Comparison of ENCODE assay signal across 19 mouse cellular contexts in genomic region chr13:24236736-24237135, GRCm38 (mm10). TPM values are rescaled to one million over a fixed set of nuclear protein-coding genes. Genes with fewer than 3 reads are reported as not detected.
A peak's percentile ranks its signal among the peaks of the same experiment; 100 is the strongest.
DNase-seq lines count a peak whose midpoint lies in the region; ATAC-seq and TF ChIP-seq lines count a peak whose summit lies in the region.
"Had no signal": no experiment of that assay in that cellular context is flagged by ENCODE, and none has a peak within 500 bp of the region (broad histone marks: within the 10 kb centered on the region; RNA-seq: fewer than 3 reads in every experiment).

No protein-coding gene starts in this region.

- no peaks in the 10 kb centered on the region for H3K27me3 ChIP-seq in intestine, postnatal 0 days (replicated peaks; ENCODE audit: control insufficient read depth, insufficient read depth, low read length)
- no peaks in the 10 kb centered on the region for H3K27me3 ChIP-seq in intestine, embryonic 16.5 days (replicated peaks; ENCODE audit: control insufficient read depth, insufficient read depth, low read length)
- H3K27me3 ChIP-seq: embryonic facial prominence, embryonic 15.5 days; neural tube, embryonic 13.5 days had no signal

- no peak overlapping the region for H3K27ac ChIP-seq in intestine, postnatal 0 days (ENCODE audit: low read depth, low read length)
- H3K27ac ChIP-seq in intestine, embryonic 16.5 days (ENCODE audit: low read length) = no peak overlapping the region
- H3K27ac ChIP-seq: embryonic facial prominence, embryonic 15.5 days; kidney, postnatal 0 days; macrophage; neural tube, embryonic 13.5 days had no signal

- TF ChIP-seq POLR2A in brain, embryonic 14.5 days (IDR thresholded peaks at IDR 0.05; ENCODE audit: borderline replicate concordance, extremely low read depth, insufficient read depth, insufficient read length, poor library complexity, severe bottlenecking) = no peak

- 30% methylated on average over 4 of the region's 4 CpGs for WGBS in intestine, postnatal 0 days
- WGBS in intestine, embryonic 16.5 days = 55% methylated on average over 4 of the region's 4 CpGs

- 0 out of 2 replicates have a peak, but pooled peaks cover 3% of the 10 kb centered on the region for H3K4me1 ChIP-seq in intestine, postnatal 0 days (replicated peaks; ENCODE audit: control insufficient read depth, insufficient read depth, low read length)
- peaks cover 13% of the 10 kb centered on the region; the same call in 1 of the 2 replicates for H3K4me1 ChIP-seq in intestine, embryonic 16.5 days (ENCODE audit: control insufficient read depth, insufficient read depth, low read length)

- H3K36me3 ChIP-seq in intestine, postnatal 0 days (ENCODE audit: control insufficient read depth, insufficient read depth) = no peaks in the 10 kb centered on the region
- no peaks in the 10 kb centered on the region for H3K36me3 ChIP-seq in intestine, embryonic 16.5 days (ENCODE audit: control insufficient read depth, insufficient read depth, low read length)
- H3K36me3 ChIP-seq: embryonic facial prominence, embryonic 15.5 days; neural tube, embryonic 13.5 days had no signal

- peak; percentile 34; the same call in 1 of the 2 replicates for ATAC-seq in intestine, postnatal 0 days
- ATAC-seq in intestine, embryonic 16.5 days = no peak
- ATAC-seq: hindbrain, embryonic 16.5 days had no signal

- no peak for TF ChIP-seq CTCF in intestine, postnatal 0 days (IDR thresholded peaks at IDR 0.05; ENCODE audit: low read depth)
- no peak for TF ChIP-seq CTCF in brain, embryonic 14.5 days (IDR thresholded peaks at IDR 0.05; ENCODE audit: borderline replicate concordance, extremely low read depth, insufficient read depth, insufficient read length)

- H3K9ac ChIP-seq in intestine, postnatal 0 days (ENCODE audit: low read depth, low read length) = no peak overlapping the region
- no peak overlapping the region for H3K9ac ChIP-seq in intestine, embryonic 16.5 days (ENCODE audit: low read depth, low read length)
- H3K9ac ChIP-seq: embryonic facial prominence, embryonic 15.5 days; neural tube, embryonic 13.5 days had no signal

- peak; percentile 76 for DNase-seq in brain, adult 2 months (ENCODE audit: low read depth, low spot score)
- DNase-seq in brain, embryonic 14.5 days (ENCODE audit: low read depth) = peak; percentile 45
- DNase-seq in layer of hippocampus, adult 8-10 months (ENCODE audit: low spot score in 2 of 2) = peak; percentile 36 to 62
- DNase-seq in right cerebral cortex, adult 18-20 months = no peak
- no peak for DNase-seq in gastrocnemius, postnatal 10 days
- DNase-seq: adrenal gland, adult 2 months; embryo, embryonic 11 days; gastrocnemius, postnatal 14 days; kidney, adult 11 months; lung, adult 18-20 months had no signal

- no peak overlapping the region for H3K4me2 ChIP-seq in intestine, postnatal 0 days (replicated peaks; ENCODE audit: low read depth)
- H3K4me2 ChIP-seq in intestine, embryonic 16.5 days (ENCODE audit: low read depth, low read length) = no peak overlapping the region
- H3K4me2 ChIP-seq: embryonic facial prominence, embryonic 15.5 days; liver, embryonic 11.5 days; midbrain, embryonic 11.5 days; neural tube, embryonic 13.5 days had no signal

- no peak overlapping the region for H3K4me3 ChIP-seq in intestine, postnatal 0 days (ENCODE audit: low read depth, low read length)
- H3K4me3 ChIP-seq in intestine, embryonic 16.5 days (ENCODE audit: low read length) = no peak overlapping the region
- H3K4me3 ChIP-seq: embryonic facial prominence, embryonic 15.5 days; neural tube, embryonic 13.5 days had no signal

- H3K9me3 ChIP-seq in intestine, postnatal 0 days (ENCODE audit: control insufficient read depth) = no peaks in the 10 kb centered on the region
- H3K9me3 ChIP-seq in intestine, embryonic 16.5 days (ENCODE audit: control insufficient read depth, low read length) = no peaks in the 10 kb centered on the region
- H3K9me3 ChIP-seq: embryonic facial prominence, embryonic 15.5 days; neural tube, embryonic 13.5 days had no signal

RNA-seq across cellular contexts. Expression of gene Carmil1, which starts 43.9 kb away (rescaled TPM):
- polyA plus RNA-seq in intestine, postnatal 0 days (2015; fragmentation: Nextera tagmentation; extraction: Ambion mirVana) = 25.6 and 25.9 TPM in 2 replicates
- 33.1 and 41.5 TPM in 2 replicates for polyA plus RNA-seq in intestine, embryonic 16.5 days (2015; fragmentation: Nextera tagmentation; extraction: Ambion mirVana)
- 15.1 and 20.1 TPM in 2 replicates for polyA plus RNA-seq in brain, embryonic 14.5 days (2012; rRNA removed)
- total RNA-seq in layer of hippocampus, adult 8-10 months (2022) = 10 to 100 TPM; 39.0 to 50.9 (median 43.6) TPM
- 1 to 10 TPM; 4.5 to 7.9 TPM for total RNA-seq in gastrocnemius, postnatal 10 days (2021)

Comparison
In these comparisons a context has a peak if more than half of its experiments do, and no peak if none do; other contexts are left out.
1. DNase-seq: peak in brain, adult 2 months (single experiment), brain, embryonic 14.5 days (single experiment) and layer of hippocampus, adult 8-10 months (2 of 2); none in right cerebral cortex, adult 18-20 months (single experiment) and gastrocnemius, postnatal 10 days (single experiment).